Mouse (Mus musculus): ENCODE data around the gene Akr1c12. TPM values are rescaled to one million over a fixed set of nuclear protein-coding genes. Genes with fewer than 3 reads are reported as not detected.

The Akr1c12 gene
- total and polyA plus RNA-seq, 3 experiments = 23.9 to 33.3 (median 31.3) TPM

DNA sequence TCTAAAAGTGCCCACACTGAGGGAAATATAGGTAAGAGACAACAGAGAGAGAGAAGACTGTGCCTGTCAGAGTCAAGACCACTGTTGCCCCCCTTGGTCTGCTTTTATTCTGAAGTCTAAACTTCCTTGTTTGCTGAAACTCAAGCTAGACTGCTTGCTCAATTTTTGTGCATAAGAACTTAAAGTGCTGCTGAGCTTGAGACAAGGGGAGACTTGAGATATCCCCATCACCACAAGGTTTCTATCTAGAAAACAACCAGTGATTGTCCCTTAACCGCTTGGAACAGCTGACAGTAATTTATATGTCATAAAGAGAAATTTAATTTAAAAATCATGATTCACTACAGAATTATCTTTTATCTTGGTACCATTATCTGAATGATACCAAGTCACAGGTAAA lies 46.1 kb downstream of the Akr1c12 start:
- in situ Hi-C loops (cut with MboI; ENCODE audit: low pct_ligation_motif_present, low pct_unique_long_range_greater_than_20kb, low sequenced_read_pairs) = no loop called here
- dilution Hi-C loops (cut with MboI; ENCODE audit: extremely low pct_ligation_motif_present, extremely low pct_unique_long_range_greater_than_20kb, low sequenced_read_pairs) = no loop called here
- Histone ChIP-seq H3K4me1 (ENCODE audit: control insufficient read depth in 1 of 2, insufficient read depth in 2 of 2) (no peaks in the 10 kb centered on the region), H3K4me2 (ENCODE audit: insufficient read depth, low read depth, poor library complexity, severe bottlenecking) (no peak overlapping the region), H3K36me3 (replicated peaks in 1 of 2; ENCODE audit: control insufficient read depth in 1 of 2, insufficient read depth in 1 of 2, low read length in 1 of 2) (no peaks in the 10 kb centered on the region), H3K9me3 (replicated peaks; ENCODE audit: low read length) (no peaks in the 10 kb centered on the region), H3K27ac (ENCODE audit: insufficient read depth, low read depth) (no peak overlapping the region), H3K27me3 (replicated peaks) (no peaks in the 10 kb centered on the region), H3K4me3 (replicated peaks in 1 of 3; ENCODE audit: low read depth in 2 of 3, low read length in 2 of 3, poor library complexity in 1 of 3) (no peak overlapping the region), H3K79me2 (replicated peaks; ENCODE audit: control insufficient read depth, extremely low read depth, insufficient read depth, poor library complexity, severe bottlenecking) (no peaks in the 10 kb centered on the region), H3K9ac (ENCODE audit: insufficient read depth, low read depth) (no peak overlapping the region)
- DNase-seq (ENCODE audit: extremely low read depth) = no peak
- TF ChIP-seq MXI1 (IDR thresholded peaks at IDR 0.05; ENCODE audit: low read depth, low read length) (no peak), SIN3A (IDR thresholded peaks at IDR 0.05; ENCODE audit: low read length) (no peak), ZKSCAN1 (IDR thresholded peaks at IDR 0.05; ENCODE audit: borderline replicate concordance, low read depth, low read length) (no peak), USF2 (conservative IDR thresholded peaks at IDR 0.05; ENCODE audit: low read depth, low read length) (no peak), CTCF (conservative IDR thresholded peaks at IDR 0.05 in 1 of 2, IDR thresholded peaks at IDR 0.05 in 1 of 2; ENCODE audit: low read depth in 2 of 2, low read length in 2 of 2) (no peak), CHD1 (IDR thresholded peaks at IDR 0.05; ENCODE audit: low read depth, low read length) (no peak), POLR2A (IDR thresholded peaks at IDR 0.05; ENCODE audit: low read depth, low read length) (no peak), JUN (IDR thresholded peaks at IDR 0.05; ENCODE audit: insufficient read depth, low read depth, low read length) (no peak), MAZ (IDR thresholded peaks at IDR 0.05; ENCODE audit: low read depth, low read length) (no peak), ZC3H11A (IDR thresholded peaks at IDR 0.05; ENCODE audit: low read depth, low read length) (no peak), USF1 (IDR thresholded peaks at IDR 0.05; ENCODE audit: low read depth, low read length) (no peak), TBP (conservative IDR thresholded peaks at IDR 0.05; ENCODE audit: low read depth, low read length) (no peak), KAT2A (IDR thresholded peaks at IDR 0.05; ENCODE audit: insufficient replicate concordance, low read length) (no peak), TCF12 (IDR thresholded peaks at IDR 0.05; ENCODE audit: low read depth, low read length) (no peak), NRF1 (IDR thresholded peaks at IDR 0.05; ENCODE audit: low read depth, low read length) (no peak)

DNA sequence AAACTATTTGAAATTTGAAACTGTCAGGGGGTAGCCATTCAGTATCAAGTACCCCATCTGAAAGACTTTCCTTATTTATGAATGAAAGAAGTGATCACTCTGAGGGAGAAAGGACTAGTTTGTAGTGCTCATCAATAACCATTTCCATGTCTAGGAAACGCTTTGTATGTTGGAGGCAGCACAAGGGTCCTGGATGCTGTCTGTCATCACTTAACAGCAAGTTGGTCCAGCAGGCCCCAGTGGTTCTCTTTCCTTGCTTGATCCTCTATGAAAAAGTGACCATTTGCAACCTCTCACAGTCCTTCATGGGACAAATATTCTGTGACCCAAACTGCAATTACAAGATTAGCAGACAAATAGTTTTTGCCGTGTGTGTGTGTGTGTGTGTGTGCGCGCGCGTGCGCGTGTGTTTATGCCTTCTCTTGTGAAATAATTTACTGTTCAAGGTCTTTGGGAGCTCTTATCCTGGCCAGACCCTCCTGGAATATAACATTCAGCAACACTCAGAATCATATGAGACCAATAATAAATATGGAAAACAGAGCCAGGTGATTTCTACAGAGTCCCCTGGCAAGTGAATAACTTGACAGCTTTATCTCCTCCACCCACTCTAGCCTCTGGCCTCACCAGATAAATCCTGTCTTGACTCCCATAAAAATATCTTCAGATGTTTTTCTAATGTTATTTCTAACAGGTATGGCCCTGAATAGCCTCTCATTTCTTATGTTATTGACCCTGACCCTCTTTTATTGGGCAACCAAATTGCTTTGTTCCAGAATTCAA lies 48.2 kb downstream of the Akr1c12 start:
- in situ Hi-C loops (cut with MboI; ENCODE audit: low pct_ligation_motif_present, low pct_unique_long_range_greater_than_20kb, low sequenced_read_pairs) = no loop called here
- H3K36me3 ChIP-seq (replicated peaks in 1 of 2; ENCODE audit: control insufficient read depth in 1 of 2, insufficient read depth in 1 of 2, low read length in 1 of 2) = no peaks in the 10 kb centered on the region
- no peak overlapping the region for H3K9ac ChIP-seq (ENCODE audit: insufficient read depth, low read depth)
- H3K4me1 ChIP-seq (ENCODE audit: control insufficient read depth in 1 of 2, insufficient read depth in 2 of 2) = no peaks in the 10 kb centered on the region
- dilution Hi-C loops (cut with MboI; ENCODE audit: extremely low pct_ligation_motif_present, extremely low pct_unique_long_range_greater_than_20kb, low sequenced_read_pairs) = no loop called here
- TF ChIP-seq JUN (IDR thresholded peaks at IDR 0.05; ENCODE audit: insufficient read depth, low read depth, low read length) (no peak), BHLHE40 (IDR thresholded peaks at IDR 0.05; ENCODE audit: low read depth, low read length) (no peak), KAT2A (IDR thresholded peaks at IDR 0.05; ENCODE audit: insufficient replicate concordance, low read length) (no peak), NELFE (IDR thresholded peaks at IDR 0.05; ENCODE audit: low read depth, low read length) (no peak)
- no peak overlapping the region for H3K4me3 ChIP-seq (replicated peaks in 1 of 3; ENCODE audit: low read depth in 2 of 3, low read length in 2 of 3, poor library complexity in 1 of 3)
- H3K4me2 ChIP-seq (ENCODE audit: insufficient read depth, low read depth, poor library complexity, severe bottlenecking) = no peak overlapping the region
- no peak for DNase-seq (ENCODE audit: extremely low read depth)
- H3K79me2 ChIP-seq (replicated peaks; ENCODE audit: control insufficient read depth, extremely low read depth, insufficient read depth, poor library complexity, severe bottlenecking) = no peaks in the 10 kb centered on the region
- no peak overlapping the region for H3K27ac ChIP-seq (ENCODE audit: insufficient read depth, low read depth)
- no peaks in the 10 kb centered on the region for H3K27me3 ChIP-seq (replicated peaks)
- H3K9me3 ChIP-seq (replicated peaks; ENCODE audit: low read length) = no peaks in the 10 kb centered on the region

Measured in CH12.LX (cell line).